Comparison of ENCODE assay signal across 3 mouse cellular contexts in genomic region chr16:34865373-34865772, GRCm38 (mm10).
"Had no signal": no experiment of that assay in that cellular context is flagged by ENCODE, and none has a peak within 500 bp of the region (broad histone marks: within the 10 kb centered on the region; RNA-seq: fewer than 3 reads in every experiment).

No protein-coding gene starts in this region.

- DNase-seq: left cerebral cortex, postnatal 4 days; right cerebral cortex, postnatal 14 days; thymus, postnatal 36 days had no signal
